Mouse (Mus musculus) c-Kit-positive CD71-positive TER-119-negative erythroid progenitor cells, embryonic 14.5 days (primary cell): ENCODE data around the gene Marcksl1.

Experiments
- DNase-seq: peaks from one replicate; pipeline ENCODE4 v3.0.0-alpha.2; 2013; ENCODE audit warnings: low read depth

Marcksl1 gene

GRCm38 (mm10) chr4:129513086-129513767, at the start of gene Marcksl1:
Gene Marcksl1 (plus strand): TSS chr4:129513581.
- DNase-seq: peak; percentile 72

GRCm38 (mm10) chr4:129464286-129464815, 49.0 kb upstream of the Marcksl1 start:
- no peak for DNase-seq

GRCm38 (mm10) chr4:129476047-129476446, 37.3 kb upstream of the Marcksl1 start:
- no peak for DNase-seq

GRCm38 (mm10) chr4:129479863-129480262, 33.5 kb upstream of the Marcksl1 start:
- DNase-seq: no peak

GRCm38 (mm10) chr4:129481090-129481489, 32.3 kb upstream of the Marcksl1 start:
- DNase-seq: no peak

- no peak for DNase-seq
Measured at GRCm38 (mm10) chr4:129490972-129491880, 22.2 kb upstream of the Marcksl1 start, which contains the start of the genes Tssk3 and Fam229a. Gene Tssk3 (minus strand): TSS chr4:129491022. Gene Fam229a (plus strand): TSS chr4:129491190.

GRCm38 (mm10) chr4:129494681-129495080, 18.7 kb upstream of the Marcksl1 start:
- DNase-seq: no peak

- no peak for DNase-seq
Measured at GRCm38 (mm10) chr4:129495672-129496562, 17.5 kb upstream of the Marcksl1 start.

- no peak for DNase-seq
Measured at GRCm38 (mm10) chr4:129496631-129497030, 16.8 kb upstream of the Marcksl1 start.

- no peak for DNase-seq
Measured at GRCm38 (mm10) chr4:129498941-129499340, 14.4 kb upstream of the Marcksl1 start.

GRCm38 (mm10) chr4:129500017-129500416, 13.4 kb upstream of the Marcksl1 start:
- DNase-seq: no peak

- DNase-seq: peak; percentile 48
Measured at GRCm38 (mm10) chr4:129500607-129501566, 12.5 kb upstream of the Marcksl1 start.

- no peak for DNase-seq
Measured at GRCm38 (mm10) chr4:129502327-129502888, 11.0 kb upstream of the Marcksl1 start.

GRCm38 (mm10) chr4:129502901-129503444, 10.4 kb upstream of the Marcksl1 start:
- DNase-seq: no peak

- DNase-seq: no peak
Measured at GRCm38 (mm10) chr4:129505511-129505910, 7.9 kb upstream of the Marcksl1 start.

GRCm38 (mm10) chr4:129507434-129508236, 5.7 kb upstream of the Marcksl1 start:
- no peak for DNase-seq

GRCm38 (mm10) chr4:129508237-129508515, 5.2 kb upstream of the Marcksl1 start:
- no peak for DNase-seq

GRCm38 (mm10) chr4:129508834-129509600, 4.4 kb upstream of the Marcksl1 start:
- DNase-seq: no peak
